Mouse (Mus musculus) small intestine, adult 2 months (tissue): Measurements from ENCODE around the gene Tmem209.

ENCODE experiments used
- CTCF ChIP-seq: fragments of 200-500 bp; IDR thresholded peaks from 2 replicates; pipeline ENCODE4 v1.5.1; 2012; ENCODE audit warnings: low read depth, mild to moderate bottlenecking, control low read depth, inconsistent platforms, low read length, moderate library complexity, mixed read lengths; ENCODE audit not compliant: insufficient replicate concordance, insufficient read length; ENCODE audit errors: extremely low read depth
- POLR2A ChIP-seq: fragments of 200-500 bp; IDR thresholded peaks from 2 replicates; pipeline ENCODE4 v1.6.1; 2012; ENCODE audit warnings: low read depth, mild to moderate bottlenecking, control low read depth, inconsistent platforms, low read length, moderate library complexity

DNA sequence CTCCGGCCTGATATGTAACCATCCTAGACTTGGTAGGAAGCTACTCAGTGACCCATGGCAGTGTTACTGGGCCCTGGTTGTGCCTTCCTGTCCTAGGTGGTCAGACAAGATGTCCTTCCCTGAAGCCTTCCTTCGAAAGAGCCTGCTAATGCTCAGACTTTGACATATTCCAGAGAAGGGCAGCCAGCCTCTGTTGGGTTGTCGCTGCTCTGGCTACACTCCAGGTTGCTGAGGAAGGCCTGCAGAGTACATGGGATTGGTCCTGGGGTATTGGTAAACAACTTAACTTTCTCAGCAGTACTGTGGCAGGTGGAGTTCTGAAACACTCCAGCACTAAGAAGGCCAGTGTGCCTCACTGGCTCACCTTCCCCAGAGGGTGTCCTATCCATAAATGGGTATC is 30.2 kb downstream of the Tmem209 start:
- TF ChIP-seq POLR2A, result no peak
- no peak for TF ChIP-seq CTCF
